Mouse (Mus musculus) neural tube, postnatal 0 days (tissue): Measurements from ENCODE around the gene Wdr1. TPM values are rescaled to one million over a fixed set of nuclear protein-coding genes. Genes with fewer than 3 reads are reported as not detected.

ENCODE experiments used
- polyA plus RNA-seq: library from polyadenylated mRNA; unstranded; fragments of >200 nt; fragmentation: Nextera tagmentation; extraction: Ambion mirVana; gene quantifications from 2 replicates; pipeline ENCODE4 v1.2.1, GENCODE M21; 2015

Wdr1 gene
- polyA plus RNA-seq, result 177 and 191 TPM in 2 replicates

DNA sequence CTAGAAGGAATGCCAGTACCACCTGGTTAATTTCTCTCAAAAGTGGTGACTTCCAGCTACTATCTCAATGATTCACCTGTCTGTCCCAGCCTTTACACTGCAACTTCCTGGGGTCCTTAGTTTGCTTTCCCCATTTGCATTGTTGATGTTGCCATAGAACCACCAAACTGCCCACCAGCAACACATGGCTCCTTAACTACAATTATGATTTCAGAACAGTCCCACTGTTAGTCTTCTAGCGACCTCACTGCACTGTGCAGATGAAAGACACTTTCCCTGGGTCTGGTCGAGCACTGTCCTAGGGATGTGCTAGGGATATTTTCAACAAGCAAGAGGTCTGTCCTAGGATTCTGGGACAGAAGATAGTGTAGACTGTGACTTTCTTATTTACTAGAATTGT, at the start of gene Wdr1:
Gene Wdr1 (minus strand): TSS at position 101 of the 400 bp plus-strand sequence.

DNA sequence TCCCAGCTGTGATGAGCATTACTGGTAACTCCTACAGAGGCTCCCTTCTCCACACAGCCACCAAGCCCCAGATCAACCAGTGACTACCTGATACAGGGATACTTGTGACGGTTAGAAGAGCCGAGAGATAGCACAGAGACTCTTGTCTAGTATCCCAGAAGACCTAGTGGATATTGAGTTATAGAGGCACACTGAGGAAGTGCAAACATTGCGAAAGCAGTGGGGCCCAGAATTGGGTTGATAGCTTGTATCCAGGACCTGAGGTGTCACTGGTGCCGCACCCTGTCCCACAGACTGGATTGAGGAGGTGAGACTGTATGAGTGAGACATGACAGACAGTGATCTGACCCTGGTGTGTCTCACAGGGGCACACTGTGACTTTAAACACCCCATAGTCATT, 60.0 kb downstream of the Wdr1 start, which contains the start of gene Slc2a9:
Gene Slc2a9 (minus strand): TSS at position 152 of the 400 bp plus-strand sequence.

Other genes with a start within 250 kb of the Wdr1 start
- 2.4 TPM in 2 replicates for gene Drd5, start 243.9 kb downstream of the Wdr1 start, polyA plus RNA-seq
- 0.41 and 0.82 TPM in 2 replicates for gene Slc2a9, start 60.1 kb downstream of the Wdr1 start, polyA plus RNA-seq
- 10.9 and 13.9 TPM in 2 replicates for gene Zfp518b, start 121.6 kb upstream of the Wdr1 start, polyA plus RNA-seq